Mouse (Mus musculus) liver, embryonic 11.5 days (tissue): ENCODE data around the gene Psme2. TPM values are rescaled to one million over a fixed set of nuclear protein-coding genes. Genes with fewer than 3 reads are reported as not detected.

Experiments
- ATAC-seq: fragments of 200-750 bp; cut with Nextera tagmentation; replicated peaks from 2 replicates; pipeline ENCODE4 v1.8.0; 2017; ENCODE audit warnings: moderate number of reproducible peaks, mild to moderate bottlenecking, moderate TSS enrichment, moderate library complexity; ENCODE audit not compliant: low FRiP score
- DNase-seq: peaks from one replicate; pipeline ENCODE4 v3.0.0-alpha.2; 2017; ENCODE audit warnings: low spot score
- H3K27ac ChIP-seq: fragments of 300-500 bp; sonication (generic); 2 replicates; pipeline ENCODE4 v1.5.1; 2014; ENCODE audit warnings: mild to moderate bottlenecking, low read depth, low read length, control low read depth
- H3K27me3 ChIP-seq: fragments of 300-500 bp; sonication (generic); replicated peaks from 2 replicates; pipeline ENCODE4 v1.6.1; 2014; ENCODE audit warnings: low read length, mixed read lengths; ENCODE audit not compliant: control insufficient read depth, insufficient read depth
- H3K36me3 ChIP-seq: fragments of 300-500 bp; sonication (generic); 2 replicates; pipeline ENCODE4 v1.6.1; 2014; ENCODE audit warnings: mild to moderate bottlenecking, low read length, moderate library complexity, mixed read lengths; ENCODE audit not compliant: control insufficient read depth, insufficient read depth
- H3K4me1 ChIP-seq: fragments of 300-500 bp; sonication (generic); replicated peaks from 2 replicates; pipeline ENCODE4 v1.6.1; 2014; ENCODE audit warnings: low read length, mixed read lengths; ENCODE audit not compliant: control insufficient read depth, insufficient read depth
- H3K4me2 ChIP-seq: fragments of 300-500 bp; sonication (generic); 2 replicates; pipeline ENCODE4 v1.6.1; 2014; ENCODE audit warnings: mild to moderate bottlenecking, control low read depth, moderate library complexity
- H3K4me3 ChIP-seq: fragments of 300-500 bp; sonication (generic); 2 replicates; pipeline ENCODE4 v1.5.1; 2014; ENCODE audit warnings: low read depth, low read length, control low read depth
- H3K9ac ChIP-seq: fragments of 300-500 bp; sonication (generic); 2 replicates; pipeline ENCODE4 v1.6.1; 2014; ENCODE audit warnings: low read depth, low read length, control low read depth
- H3K9me3 ChIP-seq: fragments of 300-500 bp; sonication (generic); 2 replicates; pipeline ENCODE4 v1.6.1; 2016; ENCODE audit warnings: low read length, inconsistent platforms, mixed read lengths; ENCODE audit not compliant: control insufficient read depth
- WGBS: fragments of 180-500 bp; shearing (Covaris S2); extraction: QIAGEN DNeasy Blood & Tissue Kit; methylation state at CpG from one replicate; pipeline ENCODE4 v1.1.7; 2014; 5-methylcytosine and 5-hydroxymethylcytosine counted together
- polyA plus RNA-seq: library from polyadenylated mRNA; unstranded; fragments of >200 nt; fragmentation: Nextera tagmentation; extraction: Ambion mirVana; gene quantifications from 2 replicates; pipeline ENCODE4 v1.2.1, GENCODE M21; 2014

Psme2 gene
- polyA plus RNA-seq, 1 experiment from 2014 or later: 277 TPM

GRCm38 (mm10) chr14:55578668-55579269 lies 12.1 kb downstream of the Psme2 start:
- Histone ChIP-seq H3K9me3 (no peaks in the 10 kb centered on the region), H3K9ac (peak overlapping the region; percentile 88), H3K4me2 (peak overlapping the region; percentile 77), H3K27me3 (no peaks in the 10 kb centered on the region), H3K36me3 (peaks cover 13% of the 10 kb centered on the region; the same call in 1 of the 2 replicates), H3K27ac (peak overlapping the region; percentile 81), H3K4me3 (peak overlapping the region; percentile 72), H3K4me1 (peaks cover 20% of the 10 kb centered on the region)
- DNase-seq (peak; percentile 56), ATAC-seq (peak; percentile 58)
- WGBS: 17% methylated on average over 6 of the region's 6 CpGs

GRCm38 (mm10) chr14:55577871-55578667 lies 12.8 kb downstream of the Psme2 start, which contains the start of gene Psme1:
Gene Psme1 (plus strand): TSS chr14:55578123.
- peaks cover 13% of the 10 kb centered on the region; the same call in 1 of the 2 replicates for H3K36me3 ChIP-seq
- peak within 1 kb of the TSS; percentile 72 for H3K4me3 ChIP-seq
- DNase-seq (peak; percentile 80), ATAC-seq (peak; percentile 83)
- peak within 1 kb of the TSS; percentile 81 for H3K27ac ChIP-seq
- peaks cover 16% of the 10 kb centered on the region; the same call in 1 of the 2 replicates for H3K4me1 ChIP-seq
- H3K9me3 ChIP-seq: no peaks in the 10 kb centered on the region
- H3K9ac ChIP-seq: peak within 1 kb of the TSS; percentile 88
- no peaks in the 10 kb centered on the region for H3K27me3 ChIP-seq
- whole genome bisulfite sequencing: 2% methylated on average over 32 of the region's 32 CpGs
- H3K4me2 ChIP-seq: peak within 1 kb of the TSS; percentile 77

GRCm38 (mm10) chr14:55576376-55576775 lies 14.5 kb downstream of the Psme2 start:
- peaks cover 12% of the 10 kb centered on the region; the same call in 1 of the 2 replicates for H3K4me1 ChIP-seq
- DNase-seq (no peak), ATAC-seq (no peak)
- H3K4me3 ChIP-seq: no peak overlapping the region
- H3K27me3 ChIP-seq: no peaks in the 10 kb centered on the region
- no peak overlapping the region for H3K27ac ChIP-seq
- H3K9ac ChIP-seq: no peak overlapping the region
- H3K4me2 ChIP-seq: no peak overlapping the region
- H3K36me3 ChIP-seq: peaks cover 6% of the 10 kb centered on the region; the same call in 1 of the 2 replicates
- 76% methylated on average over 16 of the region's 16 CpGs for WGBS
- no peaks in the 10 kb centered on the region for H3K9me3 ChIP-seq

GRCm38 (mm10) chr14:55575711-55576110 lies 15.2 kb downstream of the Psme2 start:
- 65% methylated on average over 13 of the region's 13 CpGs for WGBS
- Histone ChIP-seq H3K27me3 (no peaks in the 10 kb centered on the region), H3K27ac (no peak overlapping the region)

GRCm38 (mm10) chr14:55575302-55575701 lies 15.6 kb downstream of the Psme2 start, which contains the start of gene Fitm1:
Gene Fitm1 (plus strand): TSS chr14:55575617.
- Histone ChIP-seq H3K27me3 (no peaks in the 10 kb centered on the region), H3K27ac (no peak within 1 kb of the TSS), H3K9ac (peak within 1 kb of the TSS; percentile 7; the same call in 1 of the 2 replicates), H3K36me3 (no peaks in the 10 kb centered on the region; the same call in 1 of the 2 replicates), H3K4me1 (peaks cover 12% of the 10 kb centered on the region; the same call in 1 of the 2 replicates), H3K4me2 (peak within 1 kb of the TSS; percentile 4; the same call in 1 of the 2 replicates), H3K9me3 (no peaks in the 10 kb centered on the region), H3K4me3 (no peak within 1 kb of the TSS)
- ATAC-seq (no peak), DNase-seq (no peak)
- 53% methylated on average over 8 of the region's 8 CpGs for WGBS

More at GRCm38 (mm10) chr14:55575711-55576110, 15.2 kb downstream of the Psme2 start:
- Histone ChIP-seq H3K4me1 (peaks cover 12% of the 10 kb centered on the region; the same call in 1 of the 2 replicates), H3K4me3 (no peak overlapping the region), H3K9ac (no peak overlapping the region), H3K36me3 (peaks cover 4% of the 10 kb centered on the region; the same call in 1 of the 2 replicates), H3K4me2 (peak overlapping the region; percentile 4; the same call in 1 of the 2 replicates), H3K9me3 (no peaks in the 10 kb centered on the region)
- no peak for DNase-seq
- no peak for ATAC-seq

GRCm38 (mm10) chr14:55571760-55572159 lies 19.2 kb downstream of the Psme2 start:
- Histone ChIP-seq H3K9me3 (no peaks in the 10 kb centered on the region), H3K9ac (no peak overlapping the region), H3K4me2 (no peak overlapping the region), H3K4me1 (peaks cover 4% of the 10 kb centered on the region; the same call in 1 of the 2 replicates), H3K36me3 (peaks cover 19% of the 10 kb centered on the region), H3K4me3 (no peak overlapping the region), H3K27me3 (no peaks in the 10 kb centered on the region), H3K27ac (no peak overlapping the region)
- DNase-seq (no peak), ATAC-seq (no peak)

GRCm38 (mm10) chr14:55570588-55570987 lies 20.3 kb downstream of the Psme2 start:
- Histone ChIP-seq H3K4me2 (no peak overlapping the region), H3K4me3 (no peak overlapping the region), H3K36me3 (peaks cover 31% of the 10 kb centered on the region), H3K27me3 (no peaks in the 10 kb centered on the region), H3K9ac (no peak overlapping the region), H3K4me1 (peaks cover 4% of the 10 kb centered on the region; the same call in 1 of the 2 replicates), H3K27ac (no peak overlapping the region), H3K9me3 (no peaks in the 10 kb centered on the region)
- DNase-seq: no peak
- WGBS: 83% methylated on average over 2 of the region's 2 CpGs
- ATAC-seq: no peak

GRCm38 (mm10) chr14:55567496-55567895 lies 23.4 kb downstream of the Psme2 start:
- no peak for DNase-seq
- peaks cover 42% of the 10 kb centered on the region for H3K36me3 ChIP-seq
- no peaks in the 10 kb centered on the region for H3K9me3 ChIP-seq
- H3K4me3 ChIP-seq: no peak overlapping the region
- no peak overlapping the region for H3K4me2 ChIP-seq
- 87% methylated on average over 3 of the region's 3 CpGs for WGBS
- no peak overlapping the region for H3K27ac ChIP-seq
- ATAC-seq: no peak
- H3K9ac ChIP-seq: no peak overlapping the region
- no peaks in the 10 kb centered on the region for H3K4me1 ChIP-seq
- no peaks in the 10 kb centered on the region for H3K27me3 ChIP-seq
